Mouse (Mus musculus) kidney, embryonic 16.5 days (tissue): ENCODE measurements around the gene Zbtb48. TPM values are rescaled to one million over a fixed set of nuclear protein-coding genes. Genes with fewer than 3 reads are reported as not detected.
"Not testable (repeated sequence)": the region's sequence is repeated elsewhere in the genome, so short reads cannot be mapped to it uniquely, and the experiment has no call there.

Experiments
- ATAC-seq: fragments of 200-750 bp; cut with Nextera tagmentation; 2 replicates; pipeline ENCODE4 v1.8.0; 2017; ENCODE audit warnings: moderate TSS enrichment; ENCODE audit not compliant: low FRiP score, low TSS enrichment
- H3K27ac ChIP-seq: fragments of 300-500 bp; sonication (generic); 2 replicates; pipeline ENCODE4 v1.5.1; 2014; ENCODE audit warnings: low read length
- H3K27me3 ChIP-seq: fragments of 300-500 bp; sonication (generic); 2 replicates; pipeline ENCODE4 v1.6.1; 2014; ENCODE audit warnings: low read length, control low read depth, mixed read lengths; ENCODE audit not compliant: insufficient read depth
- H3K36me3 ChIP-seq: fragments of 300-500 bp; sonication (generic); 2 replicates; pipeline ENCODE4 v1.6.1; 2014; ENCODE audit warnings: low read length, control low read depth, mixed read lengths; ENCODE audit not compliant: insufficient read depth
- H3K4me1 ChIP-seq: fragments of 300-500 bp; sonication (generic); 2 replicates; pipeline ENCODE4 v1.6.1; 2014; ENCODE audit warnings: low read length, control low read depth, mixed read lengths; ENCODE audit not compliant: insufficient read depth
- H3K4me2 ChIP-seq: fragments of 300-500 bp; sonication (generic); replicated peaks from 2 replicates; pipeline ENCODE4 v1.6.1; 2014; ENCODE audit warnings: low read depth, low read length
- H3K4me3 ChIP-seq: fragments of 300-500 bp; sonication (generic); 2 replicates; pipeline ENCODE4 v1.5.1; 2014; ENCODE audit warnings: mild to moderate bottlenecking, low read length
- H3K9ac ChIP-seq: fragments of 300-500 bp; sonication (generic); replicated peaks from 2 replicates; pipeline ENCODE4 v1.6.1; 2014; ENCODE audit warnings: low read length
- H3K9me3 ChIP-seq: fragments of 300-500 bp; sonication (generic); 2 replicates; pipeline ENCODE4 v1.6.1; 2016; ENCODE audit warnings: low read length, control low read depth
- WGBS: fragments of 180-500 bp; shearing (Covaris S2); extraction: QIAGEN DNeasy Blood & Tissue Kit; methylation state at CpG from one replicate; pipeline ENCODE4 v1.1.7; 2014; 5-methylcytosine and 5-hydroxymethylcytosine counted together
- polyA plus RNA-seq: library from polyadenylated mRNA; unstranded; fragments of >200 nt; fragmentation: Nextera tagmentation; extraction: Ambion mirVana; gene quantifications from 2 replicates; pipeline ENCODE4 v1.2.1, GENCODE M21; 2015

Gene Zbtb48
- polyA plus RNA-seq, 1 experiment from 2014 or later: 26.0 TPM

GRCm38 (mm10) chr4:152062390-152063110 is 35.1 kb upstream of the Zbtb48 start:
- ATAC-seq: peak; percentile 47
- H3K27ac ChIP-seq: no peak overlapping the region
- WGBS: 61% methylated on average over 9 of the region's 9 CpGs

GRCm38 (mm10) chr4:152044609-152045008 is 17.1 kb upstream of the Zbtb48 start:
- Histone ChIP-seq H3K36me3 (peaks cover 72% of the 10 kb centered on the region), H3K9me3 (no peaks in the 10 kb centered on the region), H3K9ac (no peak overlapping the region), H3K27me3 (no peaks in the 10 kb centered on the region), H3K4me1 (peaks cover 19% of the 10 kb centered on the region), H3K4me2 (no peak overlapping the region), H3K4me3 (no peak overlapping the region), H3K27ac (0 out of 2 replicates have a peak overlapping the region, but pooled peaks have one; percentile 23)
- WGBS: 67% methylated on average over 6 of the region's 6 CpGs
- no peak; the same call in 1 of the 2 replicates for ATAC-seq

More at GRCm38 (mm10) chr4:152062390-152063110, 35.1 kb upstream of the Zbtb48 start:
- Histone ChIP-seq H3K4me3 (no peak overlapping the region), H3K36me3 (peaks cover 26% of the 10 kb centered on the region), H3K4me2 (no peak overlapping the region), H3K27me3 (no peaks in the 10 kb centered on the region), H3K4me1 (no peaks in the 10 kb centered on the region), H3K9ac (no peak overlapping the region), H3K9me3 (no peaks in the 10 kb centered on the region)

GRCm38 (mm10) chr4:152043171-152043570 is 15.7 kb upstream of the Zbtb48 start:
- Histone ChIP-seq H3K4me1 (peaks cover 23% of the 10 kb centered on the region), H3K27ac (no peak overlapping the region), H3K9ac (no peak overlapping the region), H3K9me3 (no peaks in the 10 kb centered on the region), H3K4me2 (no peak overlapping the region), H3K27me3 (no peaks in the 10 kb centered on the region), H3K4me3 (no peak overlapping the region), H3K36me3 (peaks cover 61% of the 10 kb centered on the region)
- WGBS: 91% methylated on average over 3 of the region's 3 CpGs
- no peak for ATAC-seq

- H3K4me3 ChIP-seq: no peak overlapping the region
- no peaks in the 10 kb centered on the region for H3K27me3 ChIP-seq
- peaks cover 23% of the 10 kb centered on the region for H3K4me1 ChIP-seq
- peaks cover 51% of the 10 kb centered on the region for H3K36me3 ChIP-seq
- H3K9ac ChIP-seq: no peak overlapping the region
- WGBS: 59% methylated on average over 22 of the region's 22 CpGs
- H3K9me3 ChIP-seq: no peaks in the 10 kb centered on the region
- no peak for ATAC-seq
- no peak overlapping the region for H3K4me2 ChIP-seq
- H3K27ac ChIP-seq: peak overlapping the region; percentile 44; the same call in 1 of the 2 replicates
These were observed 14.6 kb upstream of the Zbtb48 start for GRCm38 (mm10) chr4:152041924-152042641.

GRCm38 (mm10) chr4:152039831-152040310 is 12.4 kb upstream of the Zbtb48 start:
- Histone ChIP-seq H3K27ac (no peak overlapping the region), H3K4me3 (peak overlapping the region; percentile 100), H3K9me3 (no peaks in the 10 kb centered on the region), H3K9ac (peak overlapping the region; percentile 92), H3K27me3 (no peaks in the 10 kb centered on the region), H3K36me3 (peaks cover 35% of the 10 kb centered on the region), H3K4me2 (peak overlapping the region; percentile 73), H3K4me1 (peaks cover 23% of the 10 kb centered on the region)
- ATAC-seq: no peak
- 3% methylated on average over 25 of the region's 25 CpGs for WGBS

GRCm38 (mm10) chr4:152038985-152039830 is 11.7 kb upstream of the Zbtb48 start, which contains the start of gene Nol9:
Gene Nol9 (plus strand): TSS chr4:152039321.
- Histone ChIP-seq H3K4me1 (peaks cover 23% of the 10 kb centered on the region), H3K27me3 (no peaks in the 10 kb centered on the region), H3K27ac (no peak within 1 kb of the TSS), H3K4me3 (peak within 1 kb of the TSS; percentile 100), H3K9me3 (no peaks in the 10 kb centered on the region), H3K36me3 (peaks cover 29% of the 10 kb centered on the region), H3K9ac (peak within 1 kb of the TSS; percentile 92), H3K4me2 (peak within 1 kb of the TSS; percentile 73)
- under 1% methylated on average over 73 of the region's 86 CpGs for WGBS
- peak; percentile 79 for ATAC-seq

GRCm38 (mm10) chr4:152038225-152038984 is 10.9 kb upstream of the Zbtb48 start, which contains the start of gene Tas1r1:
Gene Tas1r1 (minus strand): TSS chr4:152038568.
- Histone ChIP-seq H3K9me3 (no peaks in the 10 kb centered on the region), H3K4me3 (peak within 1 kb of the TSS; percentile 100), H3K27me3 (no peaks in the 10 kb centered on the region), H3K4me2 (peak within 1 kb of the TSS; percentile 73), H3K36me3 (peaks cover 21% of the 10 kb centered on the region), H3K4me1 (peaks cover 23% of the 10 kb centered on the region), H3K9ac (peak within 1 kb of the TSS; percentile 92), H3K27ac (no peak within 1 kb of the TSS)
- no peak for ATAC-seq
- 45% methylated on average over 10 of the region's 10 CpGs for WGBS

GRCm38 (mm10) chr4:152036464-152036863 is 9.0 kb upstream of the Zbtb48 start:
- not testable (repeated sequence) for H3K36me3 ChIP-seq, H3K4me2 ChIP-seq, H3K9ac ChIP-seq, ATAC-seq, H3K4me3 ChIP-seq, H3K9me3 ChIP-seq, H3K27ac ChIP-seq, H3K27me3 ChIP-seq
- 95% methylated on average over 6 of the region's 6 CpGs for WGBS
- H3K4me1 ChIP-seq: peaks cover 17% of the 10 kb centered on the region

GRCm38 (mm10) chr4:152032922-152033321 is 5.5 kb upstream of the Zbtb48 start:
- peaks cover 9% of the 10 kb centered on the region for H3K4me1 ChIP-seq
- no peak for ATAC-seq

More at GRCm38 (mm10) chr4:152032922-152033321, 5.5 kb upstream of the Zbtb48 start:
- H3K9me3 ChIP-seq: no peaks in the 10 kb centered on the region
- no peaks in the 10 kb centered on the region for H3K36me3 ChIP-seq
- H3K4me3 ChIP-seq: no peak overlapping the region
- WGBS: 94% methylated on average over 13 of the region's 13 CpGs
- no peak overlapping the region for H3K27ac ChIP-seq
- no peak overlapping the region for H3K9ac ChIP-seq
- no peaks in the 10 kb centered on the region for H3K27me3 ChIP-seq
- no peak overlapping the region for H3K4me2 ChIP-seq
